Mouse (Mus musculus) MEL (cell line): Measurements from ENCODE around the gene Ric8b.

Experiments used
- CTCF ChIP-seq, 3 experiments: IDR thresholded peaks in 2 of 3; conservative IDR thresholded peaks in 1 of 3; 2 replicates each; pipeline ENCODE4 v1.5.1; 2011 to 2012; ENCODE audit warnings: low read length in 3 of 3, low read depth in 2 of 3, mild to moderate bottlenecking in 2 of 3, improper control_type of control experiment in 1 of 3, inconsistent platforms in 1 of 3, mixed read lengths in 1 of 3, moderate library complexity in 1 of 3; ENCODE audit not compliant: control insufficient read depth in 1 of 3, insufficient read depth in 1 of 3, poor library complexity in 1 of 3, severe bottlenecking in 1 of 3
- EP300 ChIP-seq, 2 experiments: IDR thresholded peaks; 2 replicates each; pipeline ENCODE4 v1.6.1; 2011; ENCODE audit warnings: improper control_type of control experiment in 2 of 2, low read length in 2 of 2, low read depth in 1 of 2, mild to moderate bottlenecking in 1 of 2
- KAT2A ChIP-seq: conservative IDR thresholded peaks from 2 replicates; pipeline ENCODE4 v1.6.1; 2012; ENCODE audit warnings: low read depth, low read length, improper control_type of control experiment, inconsistent platforms
- MAFK ChIP-seq: IDR thresholded peaks from 2 replicates; pipeline ENCODE4 v1.6.1; 2011; ENCODE audit warnings: low read depth, mild to moderate bottlenecking, low read length, improper control_type of control experiment, borderline replicate concordance
- MYC ChIP-seq: IDR thresholded peaks from 2 replicates; pipeline ENCODE4 v1.6.1; 2011; ENCODE audit warnings: low read depth, mild to moderate bottlenecking, low read length, improper control_type of control experiment, moderate library complexity
- NRF1 ChIP-seq: IDR thresholded peaks from 2 replicates; pipeline ENCODE4 v1.6.1; 2014; ENCODE audit warnings: low read depth, mild to moderate bottlenecking, inconsistent platforms, low read length, improper control_type of control experiment, moderate library complexity; ENCODE audit not compliant: poor library complexity, insufficient read depth, severe bottlenecking
- POLR2A ChIP-seq, 2 experiments: IDR thresholded peaks; 2 replicates each; pipeline ENCODE4 v1.6.1; 2011 to 2012; ENCODE audit warnings: low read length in 2 of 2, mild to moderate bottlenecking in 2 of 2, control low read depth in 1 of 2, improper control_type of control experiment in 1 of 2, low read depth in 1 of 2, moderate library complexity in 1 of 2; ENCODE audit not compliant: control insufficient read depth in 1 of 2, insufficient read depth in 1 of 2, poor library complexity in 1 of 2
- ZC3H11A ChIP-seq: IDR thresholded peaks from 2 replicates; pipeline ENCODE4 v1.6.1; 2012; ENCODE audit warnings: low read depth, mild to moderate bottlenecking, inconsistent platforms, low read length, improper control_type of control experiment
- ZKSCAN1 ChIP-seq: IDR thresholded peaks from 2 replicates; pipeline ENCODE4 v1.6.1; 2012; ENCODE audit warnings: low read depth, mild to moderate bottlenecking, inconsistent platforms, low read length, improper control_type of control experiment, moderate library complexity

DNA sequence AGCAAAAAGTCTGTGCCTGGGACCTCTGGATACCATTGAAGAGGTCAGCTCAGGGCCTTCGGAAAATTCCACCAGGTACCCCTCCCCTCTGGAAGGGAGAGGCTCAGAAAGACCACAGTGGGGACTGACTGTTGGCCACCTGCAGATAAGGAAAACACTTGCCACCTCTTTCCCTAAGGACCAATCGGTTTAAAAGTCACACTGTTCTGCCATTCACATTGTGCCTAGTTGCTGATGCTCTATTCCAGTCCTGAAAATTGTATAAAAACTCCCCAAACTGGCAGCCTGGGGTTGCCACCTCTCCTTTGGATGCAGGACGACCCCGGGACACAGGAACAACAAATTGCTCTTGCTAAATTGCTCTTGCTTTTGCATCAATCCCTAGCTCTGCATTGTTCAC is 135.0 kb downstream of the Ric8b start:
- TF ChIP-seq CTCF (IDR thresholded peaks at IDR 0.05 in 2 of 3, conservative IDR thresholded peaks at IDR 0.05 in 1 of 3; ENCODE audit: control insufficient read depth in 1 of 3, insufficient read depth in 1 of 3, low read depth in 2 of 3, low read length in 3 of 3, poor library complexity in 1 of 3, severe bottlenecking in 1 of 3) = no peak
- TF ChIP-seq ZKSCAN1 = no peak
- TF ChIP-seq ZC3H11A = no peak
- TF ChIP-seq MAFK = no peak
- TF ChIP-seq POLR2A (IDR thresholded peaks at IDR 0.05; ENCODE audit: control insufficient read depth in 1 of 2, insufficient read depth in 1 of 2, low read depth in 1 of 2, low read length in 2 of 2, poor library complexity in 1 of 2) = no peak
- TF ChIP-seq NRF1 = no peak
- no peak for TF ChIP-seq EP300 (IDR thresholded peaks at IDR 0.05; ENCODE audit: low read depth in 1 of 2, low read length in 2 of 2)
- no peak for TF ChIP-seq KAT2A
- no peak for TF ChIP-seq MYC
